28 mouse cellular contexts compared by ENCODE assay signal in genomic region chr3:5806947-5807575, GRCm38 (mm10).
"Had no signal": no experiment of that assay in that cellular context is flagged by ENCODE, and none has a peak within 500 bp of the region (broad histone marks: within the 10 kb centered on the region; RNA-seq: fewer than 3 reads in every experiment).

No protein-coding gene starts in this region.

- H3K9me3 ChIP-seq: embryonic facial prominence, embryonic 10.5 days; embryonic facial prominence, embryonic 12.5 days; embryonic facial prominence, embryonic 13.5 days; embryonic facial prominence, embryonic 15.5 days; forebrain, embryonic 10.5 days; forebrain, embryonic 12.5 days; forebrain, embryonic 13.5 days; forebrain, embryonic 15.5 days had no signal

- H3K4me3 ChIP-seq: embryonic facial prominence, embryonic 10.5 days; embryonic facial prominence, embryonic 12.5 days; embryonic facial prominence, embryonic 13.5 days; embryonic facial prominence, embryonic 15.5 days; erythroblast, embryonic 14.5 days; forebrain, embryonic 10.5 days; forebrain, embryonic 12.5 days; forebrain, embryonic 13.5 days; forebrain, embryonic 15.5 days; gastrocnemius, adult 2 months; heart, adult 2 months had no signal

- H3K9ac ChIP-seq: embryonic facial prominence, embryonic 12.5 days; embryonic facial prominence, embryonic 13.5 days; embryonic facial prominence, embryonic 15.5 days; forebrain, embryonic 12.5 days; forebrain, embryonic 13.5 days; forebrain, embryonic 15.5 days had no signal

- DNase-seq: cerebellum, adult 2 months; cerebellum, adult 8-10 months; cerebellum, adult 9-10 months; cerebellum, adult 9-11 months; cerebellum, postnatal 10 days; cerebellum, postnatal 14 days; cerebellum, postnatal 25 days; cerebellum, postnatal 36 days; embryo, embryonic 11 days; gastrocnemius, adult 2 months; gastrocnemius, postnatal 10 days; gastrocnemius, postnatal 14 days; gastrocnemius, postnatal 25 days; gastrocnemius, postnatal 36 days; heart, adult 11 months; heart, adult 18-20 months; heart, adult 2 months had no signal

- H3K27ac ChIP-seq: embryonic facial prominence, embryonic 10.5 days; embryonic facial prominence, embryonic 12.5 days; embryonic facial prominence, embryonic 13.5 days; embryonic facial prominence, embryonic 15.5 days; forebrain, embryonic 10.5 days; forebrain, embryonic 12.5 days; forebrain, embryonic 13.5 days; forebrain, embryonic 15.5 days; gastrocnemius, adult 2 months; heart, adult 2 months had no signal

- H3K4me2 ChIP-seq: embryonic facial prominence, embryonic 12.5 days; embryonic facial prominence, embryonic 13.5 days; embryonic facial prominence, embryonic 15.5 days; forebrain, embryonic 12.5 days; forebrain, embryonic 13.5 days; forebrain, embryonic 15.5 days had no signal

- H3K36me3 ChIP-seq: embryonic facial prominence, embryonic 10.5 days; embryonic facial prominence, embryonic 12.5 days; embryonic facial prominence, embryonic 13.5 days; embryonic facial prominence, embryonic 15.5 days; forebrain, embryonic 10.5 days; forebrain, embryonic 12.5 days; forebrain, embryonic 15.5 days had no signal

- H3K27me3 ChIP-seq: embryonic facial prominence, embryonic 12.5 days; embryonic facial prominence, embryonic 13.5 days; embryonic facial prominence, embryonic 15.5 days; forebrain, embryonic 12.5 days; forebrain, embryonic 13.5 days; forebrain, embryonic 15.5 days had no signal

- H3K4me1 ChIP-seq: embryonic facial prominence, embryonic 10.5 days; embryonic facial prominence, embryonic 12.5 days; embryonic facial prominence, embryonic 13.5 days; embryonic facial prominence, embryonic 15.5 days; forebrain, embryonic 10.5 days; forebrain, embryonic 12.5 days; forebrain, embryonic 13.5 days; forebrain, embryonic 15.5 days had no signal

- ATAC-seq: forebrain, embryonic 13.5 days; forebrain, embryonic 14.5 days; forebrain, embryonic 15.5 days; forebrain, embryonic 16.5 days had no signal
